In genomic region chr1:180986701-180987100, GRCm38 (mm10) we compare ENCODE assay signal across 23 mouse cellular contexts. TPM values are rescaled to one million over a fixed set of nuclear protein-coding genes. Genes with fewer than 3 reads are reported as not detected.
A peak's percentile ranks its signal among the peaks of the same experiment; 100 is the strongest.
DNase-seq lines count a peak whose midpoint lies in the region; TF ChIP-seq lines count a peak whose summit lies in the region.
"Had no signal": no experiment of that assay in that cellular context is flagged by ENCODE, and none has a peak within 500 bp of the region (broad histone marks: within the 10 kb centered on the region; RNA-seq: fewer than 3 reads in every experiment).

No protein-coding gene starts in this region.

- TF ChIP-seq EP300 in MEL (IDR thresholded peaks at IDR 0.05; ENCODE audit: low read depth in 1 of 2, low read length in 2 of 2) = no peak

- no peaks in the 10 kb centered on the region for H3K36me3 ChIP-seq in MEL (ENCODE audit: control insufficient read depth in 1 of 2, insufficient read depth in 2 of 2, low read length in 2 of 2)
- H3K36me3 ChIP-seq: embryonic facial prominence, embryonic 10.5 days; heart, embryonic 12.5 days; limb, embryonic 10.5 days; midbrain, embryonic 10.5 days had no signal

- H3K27ac ChIP-seq in layer of hippocampus, adult 2 months = no peak overlapping the region
- H3K27ac ChIP-seq in MEL (ENCODE audit: control insufficient read depth, low read depth, low read length) = no peak overlapping the region
- H3K27ac ChIP-seq: embryonic facial prominence, embryonic 10.5 days; forebrain, embryonic 13.5 days; limb, embryonic 10.5 days; midbrain, embryonic 10.5 days had no signal

- no peak overlapping the region for H3K9ac ChIP-seq in MEL (ENCODE audit: control insufficient read depth, low read depth, low read length, poor library complexity, severe bottlenecking)
- H3K9ac ChIP-seq: forebrain, embryonic 13.5 days; heart, embryonic 12.5 days had no signal

- no peaks in the 10 kb centered on the region for H3K9me3 ChIP-seq in MEL (replicated peaks; ENCODE audit: insufficient read depth, low read length)
- H3K9me3 ChIP-seq: embryonic facial prominence, embryonic 10.5 days; forebrain, embryonic 13.5 days; heart, embryonic 12.5 days; limb, embryonic 10.5 days; midbrain, embryonic 10.5 days had no signal

- no peak for TF ChIP-seq RAD21 in MEL (IDR thresholded peaks at IDR 0.05; ENCODE audit: low read depth, low read length)

- H3K4me1 ChIP-seq in MEL (ENCODE audit: control insufficient read depth in 1 of 2, insufficient read depth in 2 of 2, low read length in 2 of 2) = no peaks in the 10 kb centered on the region
- H3K4me1 ChIP-seq: forebrain, embryonic 13.5 days; heart, embryonic 12.5 days; limb, embryonic 10.5 days had no signal

- peaks cover 2 to 7% of the 10 kb centered on the region in 2 experiments; a peak in 3 of 4 replicates for H3K27me3 ChIP-seq in MEL (ENCODE audit: control insufficient read depth in 1 of 2, insufficient read depth in 2 of 2, low read length in 2 of 2)
- H3K27me3 ChIP-seq: forebrain, embryonic 13.5 days had no signal

- intact Hi-C loops in heart, postnatal 36 days (cut with DNase I) = loop anchor here (1.0 to 5.0 kb wide), 2 partner anchors 53 to 631 kb away; no protein-coding TSS in a partner anchor

- no peak for TF ChIP-seq POLR2A in MEL (IDR thresholded peaks at IDR 0.05; ENCODE audit: control insufficient read depth in 1 of 2, insufficient read depth in 1 of 2, low read depth in 1 of 2, low read length in 2 of 2, poor library complexity in 1 of 2)

- TF ChIP-seq CTCF in layer of hippocampus, adult 2 months (conservative IDR thresholded peaks at IDR 0.05) = peak; percentile 44
- TF ChIP-seq CTCF in MEL (IDR thresholded peaks at IDR 0.05 in 2 of 3, conservative IDR thresholded peaks at IDR 0.05 in 1 of 3; ENCODE audit: control insufficient read depth in 1 of 3, insufficient read depth in 1 of 3, low read depth in 2 of 3, low read length in 3 of 3, poor library complexity in 1 of 3, severe bottlenecking in 1 of 3) = peak; percentile 7 to 47 (median 42); a peak in 4 of 6 replicates

- no peaks in the 10 kb centered on the region for H3K79me2 ChIP-seq in MEL (ENCODE audit: control insufficient read depth, insufficient read depth, low read length, poor library complexity)

- H3K4me3 ChIP-seq in layer of hippocampus, adult 2 months = no peak overlapping the region
- no peak overlapping the region for H3K4me3 ChIP-seq in MEL (ENCODE audit: control insufficient read depth in 1 of 2, insufficient read depth in 1 of 2, low read depth in 2 of 2, low read length in 2 of 2)
- H3K4me3 ChIP-seq: embryonic facial prominence, embryonic 10.5 days; forebrain, embryonic 13.5 days; heart, embryonic 12.5 days; limb, embryonic 10.5 days; midbrain, embryonic 10.5 days; myocyte had no signal

- DNase-seq in layer of hippocampus, adult 2 months (ENCODE audit: low spot score in 2 of 2) = no peak
- DNase-seq in layer of hippocampus, postnatal 10 days (ENCODE audit: low spot score in 2 of 2) = no peak
- peak; percentile 38 for DNase-seq in testis, postnatal 10 days (ENCODE audit: low spot score)
- DNase-seq in testis, postnatal 14 days (ENCODE audit: low spot score) = no peak
- peak; percentile 23 for DNase-seq in MEL (ENCODE audit: low read depth, low spot score)
- no peak for DNase-seq in spleen, postnatal 4 days (ENCODE audit: low spot score in 2 of 2)
- no peak for DNase-seq in heart, postnatal 36 days
- DNase-seq: cerebellum, adult 11 months; cerebellum, postnatal 25 days; gastrocnemius, postnatal 25 days; kidney, adult 8-10 months; kidney, postnatal 4 days; layer of hippocampus, postnatal 36 days; lung, postnatal 36 days; right cerebral cortex, postnatal 4 days had no signal

TF ChIP-seq in MEL, 35 proteins besides CTCF, POLR2A, EP300 and RAD21:
- TF ChIP-seq SMC3 (IDR thresholded peaks at IDR 0.05; ENCODE audit: low read depth, low read length) (0 out of 2 replicates have a peak, but pooled peaks have one; percentile 6), KAT2A (conservative IDR thresholded peaks at IDR 0.05; ENCODE audit: low read depth, low read length) (no peak)
TF ChIP-seq in MEL: peak in this region for 1.

RNA-seq across cellular contexts. Expression of gene Ephx1, which starts 34.0 kb away (rescaled TPM):
- total RNA-seq in layer of hippocampus, adult 2 months (2021) = 10 to 100 TPM; 30.2 to 30.3 TPM
- total RNA-seq in layer of hippocampus, postnatal 10 days (2021) = 10 to 100 TPM; 14.0 to 16.2 TPM
- 0.15 and 0.23 TPM in 2 replicates for total RNA-seq in MEL (2012; rRNA removed)
- polyA plus RNA-seq in MEL (2012; ENCODE audit: insufficient read depth in 1 of 2, insufficient read length in 2 of 2, low read depth in 1 of 2, low replicate concordance in 2 of 2, missing spikeins in 1 of 2) = under 1 TPM in 1 of 2 experiments, not detected in 1; 0.39 TPM
- total RNA-seq in heart, postnatal 36 days (2021) = 10 to 100 TPM; 35.4 to 41.5 TPM

RNA-seq across cellular contexts. Expression of gene Tmem63a, which starts 44.6 kb away (rescaled TPM):
- 10 to 100 TPM; 20.4 to 23.8 TPM for total RNA-seq in layer of hippocampus, adult 2 months (2021)
- total RNA-seq in layer of hippocampus, postnatal 10 days (2021) = 1 to 10 TPM; 3.7 to 3.8 TPM
- 7.5 and 7.7 TPM in 2 replicates for total RNA-seq in MEL (2012; rRNA removed)
- 10 to 100 TPM in 1 of 2 experiments, not detected in 1; 12.8 TPM for polyA plus RNA-seq in MEL (2012; ENCODE audit: insufficient read depth in 1 of 2, insufficient read length in 2 of 2, low read depth in 1 of 2, low replicate concordance in 2 of 2, missing spikeins in 1 of 2)
- 10 to 100 TPM; 13.8 to 13.9 TPM for total RNA-seq in heart, postnatal 36 days (2021)

RNA-seq across cellular contexts. Expression of gene Lefty1, which starts 51.9 kb away (rescaled TPM):
- 10 to 100 TPM; 11.4 to 12.9 TPM for total RNA-seq in layer of hippocampus, adult 2 months (2021)
- 1 to 10 TPM; 3.9 to 6.4 TPM for total RNA-seq in layer of hippocampus, postnatal 10 days (2021)
- total RNA-seq in MEL (2012; rRNA removed) = 3.5 and 6.4 TPM in 2 replicates
- polyA plus RNA-seq in MEL (2012; ENCODE audit: insufficient read depth in 1 of 2, insufficient read length in 2 of 2, low read depth in 1 of 2, low replicate concordance in 2 of 2, missing spikeins in 1 of 2) = 1 to 10 TPM in 1 of 2 experiments, not detected in 1; 5.1 TPM
- 1 to 10 TPM in 1 of 2 experiments, under 1 TPM in 1; 0.95 to 1.0 TPM for total RNA-seq in heart, postnatal 36 days (2021)
- total RNA-seq: neutrophil, adult 5-6 weeks had no signal
- polyA plus RNA-seq: CD4-positive, CD25-positive, alpha-beta regulatory T cell, adult 4 months; forebrain, embryonic 13.5 days had no signal

Comparison
In these comparisons a context has a peak if more than half of its experiments do, and no peak if none do; other contexts are left out.
1. DNase-seq: peak in testis, postnatal 10 days (single experiment) and MEL (single experiment); none in layer of hippocampus, adult 2 months (0 of 2), layer of hippocampus, postnatal 10 days (0 of 2), testis, postnatal 14 days (single experiment), spleen, postnatal 4 days (0 of 2) and heart, postnatal 36 days (0 of 2).
2. RNA of gene Ephx1, which starts 34.0 kb away (total RNA-seq): 35.4 to 41.5 TPM in heart, postnatal 36 days, 30.2 to 30.3 TPM in layer of hippocampus, adult 2 months and 14.0 to 16.2 TPM in layer of hippocampus, postnatal 10 days; 0.15 to 0.23 TPM in MEL; every median in the first group is over 10 times any median in the second.